Mouse (Mus musculus) small intestine, adult 2 months (tissue): ENCODE measurements at regions not wholly inside any gene's neighbourhood (a gene's known extent, or its start where the extent isn't known, plus 50 kb on each side); places are given as distances from the start of the nearest gene placed in this dataset.

Experiments used
- CTCF ChIP-seq: fragments of 200-500 bp; IDR thresholded peaks from 2 replicates; pipeline ENCODE4 v1.5.1; 2012; ENCODE audit warnings: low read depth, mild to moderate bottlenecking, control low read depth, inconsistent platforms, low read length, moderate library complexity, mixed read lengths; ENCODE audit not compliant: insufficient replicate concordance, insufficient read length; ENCODE audit errors: extremely low read depth
- POLR2A ChIP-seq: fragments of 200-500 bp; IDR thresholded peaks from 2 replicates; pipeline ENCODE4 v1.6.1; 2012; ENCODE audit warnings: low read depth, mild to moderate bottlenecking, control low read depth, inconsistent platforms, low read length, moderate library complexity

DNA sequence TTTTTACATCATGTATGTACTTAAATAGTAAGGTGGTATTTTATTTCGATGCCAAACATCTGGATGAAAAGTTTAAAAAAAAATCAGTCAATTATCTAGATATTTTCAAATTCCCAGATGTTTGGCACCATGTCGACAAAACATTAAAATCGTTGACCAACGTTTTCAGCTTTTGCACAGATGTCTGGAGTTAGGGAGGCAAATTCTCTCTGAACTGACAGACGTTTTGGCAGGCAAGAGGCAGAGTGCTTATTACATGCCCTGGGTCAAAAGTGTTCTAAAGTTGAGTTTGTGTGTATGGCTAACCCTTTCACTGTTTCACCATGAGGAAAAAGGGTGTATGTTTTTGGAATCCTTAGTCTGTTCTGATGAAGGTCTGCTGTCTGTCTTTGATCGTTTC is 2028.5 kb downstream of the A830018L16Rik start:
- TF ChIP-seq CTCF, result no peak
- TF ChIP-seq POLR2A, result no peak
